Mouse (Mus musculus): ENCODE results near the gene Gm8773. TPM values are rescaled to one million over a fixed set of nuclear protein-coding genes. Genes with fewer than 3 reads are reported as not detected.

Gene Gm8773
- 0.07 and 0.14 TPM in 2 replicates for polyA plus RNA-seq (2012; rRNA removed)

GRCm38 (mm10) chr5:5573749-5574317 is at the start of gene Gm8773:
Gene Gm8773, plus strand, starts transcription at chr5:5573799.

GRCm38 (mm10) chr5:5559079-5559740 is 14.4 kb upstream of the Gm8773 start, which contains the start of gene Gtpbp10:
Gene Gtpbp10, minus strand, starts transcription at chr5:5559538.

Other genes with a start within 250 kb of the Gm8773 start
- 0.68 and 0.90 TPM in 2 replicates for gene Cdk14, start 153.5 kb upstream of the Gm8773 start, polyA plus RNA-seq (2012; rRNA removed)
- gene 1700015F17Rik, start 94.7 kb upstream of the Gm8773 start, polyA plus RNA-seq (2012; rRNA removed): not detected in 2 replicates
- 13.6 and 15.7 TPM in 2 replicates for gene Cldn12, start 58.8 kb upstream of the Gm8773 start, polyA plus RNA-seq (2012; rRNA removed)
- 5.1 and 5.3 TPM in 2 replicates for gene Gtpbp10, start 14.3 kb upstream of the Gm8773 start, polyA plus RNA-seq (2012; rRNA removed)
- gene Cfap69, start 90.4 kb downstream of the Gm8773 start, polyA plus RNA-seq (2012; rRNA removed): 1.3 and 1.5 TPM in 2 replicates
- 3.8 and 4.2 TPM in 2 replicates for gene Steap2, start 120.8 kb downstream of the Gm8773 start, polyA plus RNA-seq (2012; rRNA removed)
- gene Steap1, start 175.5 kb downstream of the Gm8773 start, polyA plus RNA-seq (2012; rRNA removed): 0.88 and 0.93 TPM in 2 replicates

Measured in liver, embryonic 18 days (tissue).